Mouse (Mus musculus) liver, adult 2 months (tissue): ENCODE results near the gene Ctbp2. TPM values are rescaled to one million over a fixed set of nuclear protein-coding genes. Genes with fewer than 3 reads are reported as not detected.

Source experiments
- DNase-seq: peaks from one replicate; pipeline ENCODE4 v3.0.0-alpha.2; 2011; ENCODE audit warnings: low read depth, low spot score; ENCODE audit errors: extremely low read depth
- H3K27ac ChIP-seq: fragments of 200-500 bp; replicated peaks from 2 replicates; pipeline ENCODE4 v1.5.1; 2012; ENCODE audit warnings: low read depth, mild to moderate bottlenecking, control low read depth, inconsistent platforms, low read length; ENCODE audit not compliant: insufficient read depth
- H3K27me3 ChIP-seq: fragments of 200-500 bp; 2 replicates; pipeline ENCODE4 v1.6.1; 2012; ENCODE audit warnings: mild to moderate bottlenecking, moderate library complexity, low read length, inconsistent platforms; ENCODE audit not compliant: control insufficient read depth, insufficient read depth
- H3K36me3 ChIP-seq: fragments of 200-500 bp; 2 replicates; pipeline ENCODE4 v1.6.1; 2012; ENCODE audit warnings: low read length, inconsistent platforms; ENCODE audit not compliant: control insufficient read depth, insufficient read depth
- H3K4me1 ChIP-seq: fragments of 200-500 bp; 2 replicates; pipeline ENCODE4 v1.6.1; 2011; ENCODE audit warnings: low read length; ENCODE audit not compliant: control insufficient read depth, insufficient read depth
- H3K4me3 ChIP-seq: fragments of 200-500 bp; 2 replicates; pipeline ENCODE4 v1.5.1; 2011; ENCODE audit warnings: low read depth, mild to moderate bottlenecking, control low read depth, low read length, moderate library complexity; ENCODE audit not compliant: insufficient read depth
- H3K79me2 ChIP-seq: fragments of 200-500 bp; 2 replicates; pipeline ENCODE4 v1.6.1; 2012; ENCODE audit warnings: inconsistent platforms, mild to moderate bottlenecking, low read length, moderate library complexity; ENCODE audit not compliant: control insufficient read depth, insufficient read depth
- H3K9ac ChIP-seq: fragments of 200-500 bp; 2 replicates; pipeline ENCODE4 v1.6.1; 2012; ENCODE audit warnings: low read depth, mild to moderate bottlenecking, control low read depth, inconsistent platforms, low read length
- CTCF ChIP-seq: fragments of 200-500 bp; IDR thresholded peaks from 2 replicates; pipeline ENCODE4 v1.5.1; 2011; ENCODE audit warnings: low read depth, low read length, control low read depth
- POLR2A ChIP-seq: fragments of 200-500 bp; IDR thresholded peaks from 2 replicates; pipeline ENCODE4 v1.6.1; 2011; ENCODE audit warnings: low read length, control low read depth; ENCODE audit not compliant: insufficient read depth; ENCODE audit errors: extremely low read depth
- WGBS: fragments of 180-500 bp; shearing (Covaris S2); methylation state at CpG from one replicate; pipeline ENCODE4 v1.1.7; 2018; 5-methylcytosine and 5-hydroxymethylcytosine counted together
- polyA plus RNA-seq: library from polyadenylated mRNA; depleted of rRNA; stranded (reverse); fragments of >200 nt; gene quantifications from 2 replicates; pipeline ENCODE4 v1.2.3, GENCODE M21; 2012
- total RNA-seq: library from RNA; depleted of rRNA; stranded (reverse); fragments of >200 nt; gene quantifications from 2 replicates; pipeline ENCODE4 v1.2.3, GENCODE M21; 2014

The Ctbp2 gene
- total and polyA plus RNA-seq, 2 experiments: 2.2 to 3.8 TPM

DNA sequence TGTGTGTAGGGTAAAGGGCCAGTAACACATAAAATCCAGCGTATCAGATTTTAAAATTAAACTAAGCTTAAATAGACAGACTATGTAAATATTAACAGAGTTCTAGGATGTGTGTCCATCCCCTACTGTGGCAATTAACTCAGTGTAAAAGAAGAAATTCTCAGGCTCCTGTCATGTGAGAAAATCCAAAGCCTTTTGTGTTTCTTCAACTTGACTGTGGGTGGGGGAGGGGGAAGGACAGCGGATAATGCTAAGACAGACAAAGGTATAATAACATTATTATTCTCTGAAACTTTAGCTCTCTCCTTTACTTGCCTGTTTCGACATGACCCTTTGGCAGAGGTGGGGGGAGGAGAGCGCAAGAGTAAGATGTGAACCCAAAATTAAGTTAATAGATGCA, 51.6 kb downstream of the Ctbp2 start:
- Histone ChIP-seq H3K4me3 (no peak overlapping the region), H3K27me3 (no peaks in the 10 kb centered on the region), H3K27ac (no peak overlapping the region), H3K36me3 (no peaks in the 10 kb centered on the region), H3K9ac (no peak overlapping the region), H3K4me1 (no peaks in the 10 kb centered on the region), H3K79me2 (no peaks in the 10 kb centered on the region)
- 83% methylated on average over 4 of the region's 4 CpGs for WGBS
- DNase-seq: no peak
- TF ChIP-seq CTCF: no peak
- no peak for TF ChIP-seq POLR2A

DNA sequence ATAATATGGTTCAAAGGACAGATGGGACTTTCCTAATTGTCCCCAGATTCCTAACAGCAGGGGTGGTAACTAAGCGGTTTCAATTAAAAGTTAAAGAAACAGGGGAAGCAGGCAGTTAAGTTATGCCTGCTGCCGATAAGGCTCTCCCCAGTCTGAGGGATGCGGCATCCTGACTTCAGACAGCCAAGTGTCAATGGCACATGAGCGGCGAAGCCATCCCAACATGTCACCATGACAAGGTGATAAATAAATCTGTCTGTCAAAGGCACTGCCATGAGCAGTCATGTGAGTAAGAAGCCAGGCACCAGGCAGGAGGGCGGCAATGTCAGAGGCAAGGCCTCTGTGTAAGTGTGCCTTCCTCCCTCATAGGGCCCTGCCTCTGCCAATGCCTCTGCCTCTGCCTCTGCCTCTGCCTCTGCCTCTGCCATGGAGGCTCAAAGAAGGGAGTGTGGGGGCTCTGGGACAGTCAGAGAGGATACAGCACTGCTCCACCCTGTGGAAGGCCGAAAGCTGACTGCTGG, 56.8 kb downstream of the Ctbp2 start:
- no peak for DNase-seq
- no peak for TF ChIP-seq POLR2A
- TF ChIP-seq CTCF: no peak
- H3K4me1 ChIP-seq: no peaks in the 10 kb centered on the region
- no peaks in the 10 kb centered on the region for H3K36me3 ChIP-seq
- no peak overlapping the region for H3K4me3 ChIP-seq
- no peak overlapping the region for H3K9ac ChIP-seq
- H3K79me2 ChIP-seq: no peaks in the 10 kb centered on the region
- no peaks in the 10 kb centered on the region for H3K27me3 ChIP-seq
- no peak overlapping the region for H3K27ac ChIP-seq
- WGBS: 88% methylated on average over 7 of the region's 7 CpGs

DNA sequence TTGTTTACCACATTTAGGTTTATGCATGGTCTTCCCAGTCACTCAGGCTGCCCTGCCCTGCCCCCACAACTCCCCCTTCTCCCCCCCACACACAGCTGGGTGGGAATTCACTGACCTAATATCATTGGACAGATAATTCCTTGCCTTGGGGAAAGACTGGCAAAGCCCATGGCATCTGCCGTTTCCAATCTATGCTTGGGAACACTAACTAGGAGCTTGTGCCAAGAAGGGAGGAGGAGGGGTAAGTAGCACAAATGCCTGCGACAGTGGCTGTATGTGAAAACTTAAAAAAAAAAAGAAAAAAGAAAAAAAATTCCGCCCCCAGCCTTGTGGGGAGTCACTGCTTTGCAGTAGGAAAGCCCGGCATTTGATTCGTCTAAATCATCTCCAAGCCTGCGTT, 57.4 kb downstream of the Ctbp2 start:
- Histone ChIP-seq H3K27ac (no peak overlapping the region), H3K4me3 (no peak overlapping the region), H3K9ac (no peak overlapping the region), H3K4me1 (no peaks in the 10 kb centered on the region), H3K79me2 (no peaks in the 10 kb centered on the region), H3K27me3 (no peaks in the 10 kb centered on the region), H3K36me3 (no peaks in the 10 kb centered on the region)
- TF ChIP-seq CTCF (no peak), POLR2A (no peak)
- no peak for DNase-seq
- WGBS: 78% methylated on average over 6 of the region's 6 CpGs

DNA sequence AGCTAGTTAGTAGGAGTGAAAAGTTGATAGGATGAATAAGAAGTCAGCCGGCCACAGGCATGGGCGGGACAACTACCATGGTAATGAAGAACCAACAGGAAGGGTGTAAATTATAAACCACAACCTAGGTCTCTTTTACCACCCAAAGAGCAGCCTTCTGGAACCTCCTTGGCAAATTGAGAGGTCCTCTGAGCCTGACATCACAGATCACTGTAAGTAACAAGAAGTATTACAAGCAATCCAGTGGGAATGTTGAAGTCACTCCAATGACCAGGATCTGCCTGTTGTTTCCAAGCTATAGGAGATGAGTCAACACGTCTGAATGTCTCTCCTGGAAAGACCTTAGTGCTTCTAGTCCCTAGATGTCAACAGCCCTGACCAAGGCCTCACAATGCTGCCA, 62.1 kb downstream of the Ctbp2 start:
- Histone ChIP-seq H3K27me3 (no peaks in the 10 kb centered on the region), H3K27ac (no peak overlapping the region), H3K4me1 (no peaks in the 10 kb centered on the region), H3K36me3 (no peaks in the 10 kb centered on the region), H3K4me3 (no peak overlapping the region), H3K9ac (no peak overlapping the region), H3K79me2 (no peaks in the 10 kb centered on the region)
- no peak for DNase-seq
- 90% methylated on average over 3 of the region's 3 CpGs for WGBS
- TF ChIP-seq POLR2A (no peak), CTCF (no peak)

DNA sequence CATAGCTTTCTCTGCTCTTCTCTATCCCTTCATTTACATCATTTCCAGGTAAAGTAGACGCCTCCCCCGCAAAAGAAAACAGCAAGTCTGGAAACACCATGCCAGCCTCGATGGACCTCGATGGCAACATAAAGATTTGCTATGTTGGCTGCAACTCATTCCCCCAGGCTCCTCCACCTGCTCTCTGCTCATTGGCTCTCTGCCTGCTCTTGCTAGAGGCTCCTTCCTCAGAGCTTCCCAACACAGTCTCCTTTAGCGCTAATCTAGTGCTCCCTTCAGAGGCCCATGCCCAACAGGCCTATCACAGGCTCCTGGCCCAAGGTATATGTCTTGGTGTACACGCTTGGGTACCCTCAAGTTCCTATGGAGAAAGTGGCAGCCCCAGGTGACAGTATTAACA, 64.0 kb downstream of the Ctbp2 start:
- no peak overlapping the region for H3K9ac ChIP-seq
- no peaks in the 10 kb centered on the region for H3K79me2 ChIP-seq
- H3K4me1 ChIP-seq: no peaks in the 10 kb centered on the region
- no peak for DNase-seq
- H3K4me3 ChIP-seq: no peak overlapping the region
- TF ChIP-seq CTCF: no peak
- no peak for TF ChIP-seq POLR2A
- no peaks in the 10 kb centered on the region for H3K36me3 ChIP-seq
- no peak overlapping the region for H3K27ac ChIP-seq
- 93% methylated on average over 6 of the region's 6 CpGs for WGBS
- no peaks in the 10 kb centered on the region for H3K27me3 ChIP-seq

DNA sequence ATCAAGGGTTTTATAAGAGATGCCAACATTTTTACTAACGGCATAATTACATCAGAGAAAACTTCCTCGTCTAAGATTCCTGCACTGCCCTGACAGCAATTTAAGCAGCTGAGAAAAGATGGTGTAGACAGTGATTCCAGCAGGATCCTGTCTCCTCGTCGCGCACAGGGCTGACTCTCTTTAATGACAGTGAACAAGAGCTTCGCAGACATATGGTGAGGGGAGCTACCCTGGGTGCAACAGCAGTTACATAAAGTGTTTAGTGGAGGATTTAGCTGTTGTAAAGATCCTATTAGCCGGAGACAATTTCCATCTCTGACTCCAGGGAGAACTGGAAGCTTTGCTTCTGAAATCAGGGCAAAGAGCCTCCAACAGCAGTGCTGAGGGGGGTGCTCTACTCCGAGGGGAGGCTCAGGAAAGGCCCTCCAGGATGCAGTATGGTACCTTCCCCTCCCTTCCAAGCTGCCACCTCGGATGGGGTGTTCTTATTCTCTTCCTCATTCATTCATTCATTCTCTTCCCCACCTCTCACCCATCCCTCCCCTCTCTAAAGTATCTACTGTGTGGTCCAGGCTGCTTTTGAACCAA, 64.5 kb downstream of the Ctbp2 start:
- 76% methylated on average over 9 of the region's 9 CpGs for WGBS
- TF ChIP-seq CTCF (no peak), POLR2A (no peak)

More for the DNA sequence above, 64.5 kb downstream of the Ctbp2 start:
- DNase-seq: no peak
- no peaks in the 10 kb centered on the region for H3K36me3 ChIP-seq
- H3K4me3 ChIP-seq: no peak overlapping the region
- no peak overlapping the region for H3K9ac ChIP-seq
- H3K27me3 ChIP-seq: no peaks in the 10 kb centered on the region
- H3K4me1 ChIP-seq: no peaks in the 10 kb centered on the region
- H3K27ac ChIP-seq: no peak overlapping the region
- H3K79me2 ChIP-seq: no peaks in the 10 kb centered on the region
